Mouse (Mus musculus) testis, adult 2 months (tissue): ENCODE measurements around the gene Epha2. TPM values are rescaled to one million over a fixed set of nuclear protein-coding genes. Genes with fewer than 3 reads are reported as not detected.

Experiments
- H3K27ac ChIP-seq: fragments of 200-500 bp; 2 replicates; pipeline ENCODE4 v1.5.1; 2012; ENCODE audit warnings: low read depth, low read length; ENCODE audit not compliant: control insufficient read depth, insufficient read depth
- H3K27me3 ChIP-seq: fragments of 200-500 bp; 2 replicates; pipeline ENCODE4 v1.6.1; 2012; ENCODE audit warnings: mild to moderate bottlenecking, low read length, moderate library complexity; ENCODE audit not compliant: control insufficient read depth, insufficient read depth
- H3K36me3 ChIP-seq: fragments of 200-500 bp; 2 replicates; pipeline ENCODE4 v1.6.1; 2012; ENCODE audit warnings: mild to moderate bottlenecking, low read length; ENCODE audit not compliant: control insufficient read depth, insufficient read depth
- H3K4me1 ChIP-seq: fragments of 200-500 bp; 2 replicates; pipeline ENCODE4 v1.6.1; 2012; ENCODE audit warnings: low read length; ENCODE audit not compliant: control insufficient read depth, insufficient read depth
- H3K4me3 ChIP-seq: fragments of 200-500 bp; 2 replicates; pipeline ENCODE4 v1.5.1; 2012; ENCODE audit warnings: low read depth, mild to moderate bottlenecking, low read length, moderate library complexity, mixed read lengths; ENCODE audit not compliant: control insufficient read depth
- CTCF ChIP-seq: fragments of 200-500 bp; IDR thresholded peaks from 2 replicates; pipeline ENCODE4 v1.5.1; 2012; ENCODE audit warnings: low read depth, mild to moderate bottlenecking, inconsistent platforms, low read length, moderate library complexity; ENCODE audit not compliant: control insufficient read depth, insufficient read depth, insufficient replicate concordance
- POLR2A ChIP-seq: fragments of 200-500 bp; IDR thresholded peaks from 2 replicates; pipeline ENCODE4 v1.6.1; 2012; ENCODE audit warnings: low read depth, mild to moderate bottlenecking, inconsistent platforms, low read length, moderate library complexity; ENCODE audit not compliant: control insufficient read depth
- polyA plus RNA-seq: library from polyadenylated mRNA; depleted of rRNA; stranded (reverse); fragments of >200 nt; gene quantifications from 2 replicates; pipeline ENCODE4 v1.2.3, GENCODE M21; 2012

Epha2 gene
- polyA plus RNA-seq, 1 experiment: 0.83 TPM

DNA sequence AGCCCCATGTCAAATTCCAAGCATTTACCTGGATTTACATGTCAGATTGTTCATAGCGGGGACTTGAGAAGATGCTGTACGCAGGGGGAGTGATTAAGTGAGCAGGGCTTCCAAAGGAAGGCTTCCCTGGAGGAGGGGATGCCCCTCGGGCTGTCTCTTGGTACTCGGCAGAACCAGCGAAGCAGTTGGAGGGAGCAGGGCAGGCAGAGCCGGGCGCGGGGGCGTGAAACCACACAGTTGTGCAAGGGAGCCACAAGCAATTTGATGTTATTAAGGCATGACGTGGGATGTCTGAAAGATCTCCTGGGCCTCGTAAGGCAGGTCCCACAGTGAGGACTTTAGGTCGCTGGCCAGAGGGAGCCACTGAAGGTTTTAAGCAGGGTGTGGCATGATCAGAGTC lies 28.9 kb downstream of the Epha2 start:
- no peak overlapping the region for H3K27ac ChIP-seq
- no peaks in the 10 kb centered on the region; the same call in 1 of the 2 replicates for H3K4me1 ChIP-seq
- H3K36me3 ChIP-seq: no peaks in the 10 kb centered on the region
- no peak overlapping the region for H3K4me3 ChIP-seq
- no peak for TF ChIP-seq POLR2A
- TF ChIP-seq CTCF: no peak
- H3K27me3 ChIP-seq: no peaks in the 10 kb centered on the region

DNA sequence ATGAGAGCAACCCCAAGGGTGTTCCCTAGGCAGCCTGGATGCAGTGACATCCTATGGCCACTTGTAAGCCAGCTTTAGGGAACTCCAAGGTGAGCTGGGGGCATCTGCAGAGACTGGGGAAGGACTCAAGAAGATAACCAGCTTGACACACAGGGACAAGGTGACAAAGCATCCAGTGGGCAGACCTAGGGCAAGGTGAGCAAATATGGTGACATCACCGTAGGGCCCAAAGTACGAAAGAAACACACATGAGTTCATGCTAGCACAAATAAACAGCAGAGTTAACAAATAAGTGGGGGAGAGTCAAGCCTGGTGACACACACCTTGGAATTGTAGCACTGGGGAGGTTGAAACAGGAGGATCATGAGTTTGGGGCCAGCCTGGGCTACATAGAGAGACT lies 30.4 kb downstream of the Epha2 start:
- Histone ChIP-seq H3K4me3 (no peak overlapping the region), H3K27me3 (no peaks in the 10 kb centered on the region), H3K4me1 (no peaks in the 10 kb centered on the region; the same call in 1 of the 2 replicates), H3K27ac (no peak overlapping the region), H3K36me3 (no peaks in the 10 kb centered on the region)
- TF ChIP-seq POLR2A: no peak
- TF ChIP-seq CTCF: no peak

DNA sequence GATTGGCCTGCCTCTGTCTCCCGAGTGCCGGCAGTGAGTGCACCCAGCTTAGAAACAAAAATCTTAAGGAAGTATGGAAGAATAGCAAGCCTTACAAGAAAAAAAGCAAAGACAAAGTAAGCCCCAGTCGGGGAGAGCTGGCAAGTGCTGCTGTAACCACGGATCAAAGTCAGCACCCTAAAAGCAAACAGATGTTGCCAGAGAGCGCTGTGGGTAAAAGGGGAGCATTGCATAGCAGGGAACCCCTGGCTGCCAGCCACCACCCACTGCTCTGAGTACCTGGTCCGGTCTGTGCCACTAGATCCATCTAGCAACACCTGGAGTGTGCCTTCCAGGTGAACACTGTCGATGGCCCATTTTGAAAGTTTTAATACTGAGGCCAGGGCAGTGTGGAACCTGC lies 31.2 kb downstream of the Epha2 start:
- H3K36me3 ChIP-seq: no peaks in the 10 kb centered on the region
- no peaks in the 10 kb centered on the region; the same call in 1 of the 2 replicates for H3K4me1 ChIP-seq
- no peaks in the 10 kb centered on the region for H3K27me3 ChIP-seq
- no peak for TF ChIP-seq CTCF
- no peak for TF ChIP-seq POLR2A
- no peak overlapping the region for H3K27ac ChIP-seq
- H3K4me3 ChIP-seq: no peak overlapping the region

DNA sequence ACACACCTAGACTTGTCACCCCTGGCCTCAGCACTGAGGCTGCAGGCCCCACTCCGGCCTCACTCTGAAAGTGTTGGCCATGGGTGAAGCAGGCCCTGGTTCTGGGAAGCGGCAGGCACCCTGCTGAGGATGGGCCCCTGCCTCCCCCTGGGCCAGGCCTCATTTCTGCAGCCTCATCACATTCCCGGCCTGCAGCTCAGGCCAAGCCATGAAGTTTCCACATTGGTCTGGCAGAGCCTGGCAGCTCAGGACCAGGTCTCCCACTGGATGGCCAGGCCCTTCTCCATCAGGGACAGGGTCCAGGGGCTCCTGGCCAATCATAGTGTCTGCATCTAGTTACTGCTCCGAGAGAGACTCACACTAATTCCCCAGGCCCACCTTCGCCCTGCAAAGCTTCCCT lies 33.7 kb downstream of the Epha2 start:
- Histone ChIP-seq H3K4me1 (peaks cover 2% of the 10 kb centered on the region; the same call in 1 of the 2 replicates), H3K27ac (no peak overlapping the region), H3K4me3 (peak overlapping the region; percentile 66)

DNA sequence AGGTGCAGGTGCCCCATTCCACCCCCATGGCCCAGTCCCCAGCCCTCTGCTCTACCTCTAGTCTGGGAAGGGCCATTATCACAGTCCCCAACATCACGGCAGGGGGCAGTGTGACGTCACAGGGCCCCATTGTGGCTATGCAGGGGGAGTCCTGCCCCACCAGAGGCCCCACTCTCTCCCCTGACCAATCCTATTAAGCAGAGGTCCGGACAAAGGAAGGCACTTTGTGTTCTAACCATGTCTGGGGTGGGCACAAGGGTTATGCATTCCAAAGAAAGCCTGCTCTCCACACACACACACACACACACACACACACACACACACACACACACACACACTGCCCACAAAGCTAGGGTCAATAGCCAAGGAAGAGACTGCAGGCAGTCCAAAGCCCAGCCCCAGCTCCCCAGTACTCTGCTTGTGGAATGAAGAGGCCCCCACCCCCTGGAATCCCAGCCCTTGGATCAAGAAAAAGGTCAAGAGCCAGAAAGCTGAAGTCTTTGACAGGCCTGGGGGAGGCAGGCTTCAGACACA lies 34.3 kb downstream of the Epha2 start:
- H3K27ac ChIP-seq: no peak overlapping the region
- H3K4me3 ChIP-seq: peak overlapping the region; percentile 66
- no peaks in the 10 kb centered on the region for H3K36me3 ChIP-seq
- TF ChIP-seq CTCF: no peak
- TF ChIP-seq POLR2A: no peak; the same call in 1 of the 2 replicates
- peaks cover 2% of the 10 kb centered on the region; the same call in 1 of the 2 replicates for H3K4me1 ChIP-seq
- H3K27me3 ChIP-seq: no peaks in the 10 kb centered on the region

More for the DNA sequence above, 33.7 kb downstream of the Epha2 start:
- H3K36me3 ChIP-seq: no peaks in the 10 kb centered on the region
- H3K27me3 ChIP-seq: no peaks in the 10 kb centered on the region
- TF ChIP-seq POLR2A: no peak
- no peak for TF ChIP-seq CTCF

DNA sequence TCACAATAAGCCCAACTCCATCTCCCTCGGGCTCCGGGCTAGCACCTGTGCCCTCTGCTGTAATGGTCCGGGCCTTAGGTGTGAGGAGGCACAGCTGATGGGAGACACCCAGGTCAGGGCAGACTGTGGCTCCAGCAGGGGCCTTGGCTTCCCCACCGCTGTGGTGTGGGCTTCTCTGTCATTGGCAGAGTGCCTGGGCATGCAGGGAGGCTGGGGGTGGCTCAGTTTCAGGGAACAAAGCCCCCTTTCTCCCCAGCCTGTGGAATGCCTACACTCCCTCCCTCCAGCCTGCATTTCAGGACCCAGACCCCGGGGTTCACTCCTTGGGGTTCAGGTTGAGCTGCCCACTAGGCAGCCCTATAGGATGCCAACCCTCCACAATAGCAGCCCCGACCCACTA lies 35.2 kb downstream of the Epha2 start:
- H3K4me1 ChIP-seq: peaks cover 2% of the 10 kb centered on the region; the same call in 1 of the 2 replicates
- no peaks in the 10 kb centered on the region for H3K27me3 ChIP-seq
- H3K4me3 ChIP-seq: no peak overlapping the region
- H3K36me3 ChIP-seq: no peaks in the 10 kb centered on the region
- H3K27ac ChIP-seq: no peak overlapping the region
- TF ChIP-seq CTCF: no peak
- no peak for TF ChIP-seq POLR2A

DNA sequence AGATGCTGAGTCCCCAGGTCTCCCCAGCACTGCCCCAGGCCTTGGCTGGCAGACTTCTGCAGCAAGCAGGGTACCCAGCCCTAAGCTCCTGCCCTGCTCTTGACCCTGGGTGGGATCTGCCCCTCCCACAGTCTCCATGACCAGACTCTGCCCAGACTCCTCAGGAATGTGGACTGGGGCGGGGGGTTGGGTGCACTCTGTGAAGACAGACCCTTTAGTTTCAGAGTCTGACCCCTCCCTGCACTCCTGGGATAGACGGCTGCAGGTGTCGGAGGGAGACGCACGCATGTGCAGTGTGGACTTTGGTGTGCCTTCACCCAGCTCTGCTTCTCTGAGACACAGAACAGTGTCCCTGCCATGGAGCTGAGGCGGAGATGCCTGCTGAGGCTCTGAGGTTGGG lies 36.9 kb downstream of the Epha2 start:
- TF ChIP-seq CTCF (no peak), POLR2A (no peak)
- Histone ChIP-seq H3K36me3 (no peaks in the 10 kb centered on the region), H3K4me1 (peaks cover 2% of the 10 kb centered on the region; the same call in 1 of the 2 replicates), H3K27me3 (no peaks in the 10 kb centered on the region), H3K27ac (no peak overlapping the region), H3K4me3 (no peak overlapping the region)

DNA sequence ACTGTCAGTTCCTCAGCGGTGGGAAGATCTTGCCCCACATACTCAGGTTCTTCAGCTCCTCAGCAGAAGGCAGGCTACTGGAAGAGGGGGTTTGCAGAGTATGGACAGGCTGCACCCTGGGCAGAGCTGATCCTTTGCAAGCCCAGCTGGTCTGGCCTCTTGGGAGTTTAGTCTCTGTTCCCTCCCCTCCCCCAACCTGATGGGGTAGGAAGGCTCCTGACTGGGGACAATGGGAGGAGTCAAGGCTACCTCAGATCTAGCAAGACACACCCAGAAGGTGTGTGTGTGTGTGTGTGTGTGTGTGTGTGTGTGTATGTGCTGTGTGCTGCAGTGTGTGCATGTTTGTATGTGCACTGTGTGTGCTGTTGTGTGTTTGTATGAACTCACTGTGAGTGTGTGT lies 37.8 kb downstream of the Epha2 start:
- no peaks in the 10 kb centered on the region for H3K36me3 ChIP-seq
- H3K27me3 ChIP-seq: no peaks in the 10 kb centered on the region
- TF ChIP-seq POLR2A (no peak), CTCF (no peak)
- H3K4me3 ChIP-seq: no peak overlapping the region
- H3K4me1 ChIP-seq: peaks cover 2% of the 10 kb centered on the region; the same call in 1 of the 2 replicates
- no peak overlapping the region for H3K27ac ChIP-seq

DNA sequence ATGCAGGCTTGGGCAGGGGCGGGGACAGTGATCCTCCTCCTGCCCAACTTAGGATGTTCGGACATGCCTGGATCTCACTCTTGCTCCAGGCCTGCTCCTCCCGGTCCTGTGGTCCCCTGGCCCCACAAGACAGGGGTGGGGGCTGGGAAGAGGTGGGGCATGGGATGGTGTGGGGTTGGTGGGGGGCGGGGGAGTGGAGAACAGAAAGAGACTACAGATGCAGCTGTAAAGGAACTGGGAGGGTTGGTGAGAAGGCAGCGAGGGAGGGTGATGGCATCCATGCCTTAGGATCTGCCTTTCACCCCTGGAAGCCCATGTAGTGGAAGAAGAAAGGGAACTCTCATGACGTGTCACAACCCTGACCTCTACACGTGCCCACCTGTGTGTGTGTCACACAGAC lies 40.4 kb downstream of the Epha2 start:
- TF ChIP-seq CTCF: no peak
- H3K4me1 ChIP-seq: peaks cover 2% of the 10 kb centered on the region; the same call in 1 of the 2 replicates
- H3K27ac ChIP-seq: no peak overlapping the region
- H3K36me3 ChIP-seq: no peaks in the 10 kb centered on the region
- H3K27me3 ChIP-seq: no peaks in the 10 kb centered on the region
- no peak overlapping the region for H3K4me3 ChIP-seq
